Mouse (Mus musculus) spleen, adult 2 months (tissue): ENCODE data around the gene Krtap29-1. TPM values are rescaled to one million over a fixed set of nuclear protein-coding genes. Genes with fewer than 3 reads are reported as not detected.

Experiments used
- DNase-seq, 2 experiments: peaks; one replicate each; pipeline versions ENCODE4 v3.0.0 to v3.0.0-alpha.2; 2012 to 2021; ENCODE audit warnings: low spot score in 2 of 2, low read depth in 1 of 2
- H3K27ac ChIP-seq: fragments of 200-500 bp; 2 replicates; pipeline ENCODE4 v1.5.1; 2012; ENCODE audit warnings: low read length, inconsistent platforms; ENCODE audit not compliant: insufficient read depth
- H3K27me3 ChIP-seq: fragments of 200-500 bp; 2 replicates; pipeline ENCODE4 v1.6.1; 2012; ENCODE audit warnings: mild to moderate bottlenecking, moderate library complexity, low read length, inconsistent platforms; ENCODE audit not compliant: control insufficient read depth, insufficient read depth
- H3K36me3 ChIP-seq: fragments of 200-500 bp; 2 replicates; pipeline ENCODE4 v1.6.1; 2012; ENCODE audit warnings: mild to moderate bottlenecking, low read length, inconsistent platforms; ENCODE audit not compliant: control insufficient read depth, insufficient read depth
- H3K4me1 ChIP-seq: fragments of 200-500 bp; 2 replicates; pipeline ENCODE4 v1.6.1; 2011; ENCODE audit warnings: inconsistent platforms; ENCODE audit not compliant: control insufficient read depth, insufficient read depth, insufficient read length
- H3K4me3 ChIP-seq: fragments of 200-500 bp; 2 replicates; pipeline ENCODE4 v1.5.1; 2011; ENCODE audit warnings: mild to moderate bottlenecking, inconsistent platforms; ENCODE audit not compliant: insufficient read depth, insufficient read length; ENCODE audit errors: extremely low read depth
- CTCF ChIP-seq: fragments of 200-500 bp; IDR thresholded peaks from 2 replicates; pipeline ENCODE4 v1.5.1; 2011; ENCODE audit warnings: mild to moderate bottlenecking, inconsistent platforms; ENCODE audit not compliant: insufficient read depth, insufficient read length, insufficient replicate concordance; ENCODE audit errors: extremely low read depth
- POLR2A ChIP-seq: fragments of 200-500 bp; IDR thresholded peaks from 2 replicates; pipeline ENCODE4 v1.6.1; 2011; ENCODE audit warnings: low read depth, low read length, inconsistent platforms
- WGBS: fragments of 180-500 bp; shearing (Covaris S2); methylation state at CpG from one replicate; pipeline ENCODE4 v1.1.7; 2018; 5-methylcytosine and 5-hydroxymethylcytosine counted together
- polyA plus RNA-seq: library from polyadenylated mRNA; depleted of rRNA; stranded (reverse); fragments of >200 nt; gene quantifications from 2 replicates; pipeline ENCODE4 v1.2.3, GENCODE M21; 2012

Krtap29-1 gene
- polyA plus RNA-seq, 1 experiment: not detected

DNA sequence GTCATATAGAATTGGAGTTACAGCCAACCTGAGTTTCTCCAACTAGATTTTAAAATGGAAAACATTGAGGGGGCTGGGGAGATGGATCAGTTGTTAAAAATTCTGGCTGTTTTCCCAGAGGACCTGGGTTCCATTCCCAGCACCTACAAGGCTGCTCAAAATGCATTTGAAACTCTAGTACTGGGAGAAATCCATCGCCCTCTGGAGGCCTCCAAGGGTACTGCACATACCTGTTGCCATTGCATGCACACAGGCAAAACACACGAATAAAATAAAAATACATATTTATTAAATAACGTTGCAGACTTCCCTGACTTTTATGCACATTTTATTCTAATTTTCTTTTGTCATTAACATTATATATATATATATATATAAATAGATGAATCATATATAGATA is 27.8 kb upstream of the Krtap29-1 start:
- H3K27ac ChIP-seq: no peak overlapping the region
- no peaks in the 10 kb centered on the region for H3K27me3 ChIP-seq
- no peak for TF ChIP-seq CTCF
- TF ChIP-seq POLR2A: no peak
- 51% methylated on average over 3 of the region's 3 CpGs for WGBS
- H3K4me1 ChIP-seq: no peaks in the 10 kb centered on the region
- H3K36me3 ChIP-seq: no peaks in the 10 kb centered on the region
- H3K4me3 ChIP-seq: no peak overlapping the region
- no peak for DNase-seq

DNA sequence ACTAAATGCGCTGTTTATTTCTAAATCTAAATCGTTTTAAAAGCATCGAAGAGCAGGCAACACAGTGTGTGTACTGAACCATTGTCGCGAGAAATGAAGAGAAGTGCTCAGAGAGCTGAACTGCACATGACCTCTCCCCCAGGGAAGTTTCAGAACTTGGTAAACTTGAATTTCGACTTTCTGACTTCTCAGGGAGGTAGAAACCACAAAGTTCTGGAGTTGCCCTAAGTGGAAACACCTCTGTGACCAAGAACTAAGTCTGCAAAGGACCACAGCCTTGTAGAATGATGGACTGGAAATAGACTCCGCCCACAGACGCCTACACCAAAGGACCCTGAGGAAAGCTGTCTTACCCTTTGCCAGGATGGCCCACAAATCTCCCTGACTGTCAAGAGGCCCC is 27.1 kb upstream of the Krtap29-1 start:
- 82% methylated on average over 8 of the region's 8 CpGs for WGBS
- H3K4me3 ChIP-seq: no peak overlapping the region
- H3K4me1 ChIP-seq: no peaks in the 10 kb centered on the region
- H3K27ac ChIP-seq: no peak overlapping the region
- H3K27me3 ChIP-seq: no peaks in the 10 kb centered on the region
- TF ChIP-seq POLR2A (no peak), CTCF (no peak)
- no peaks in the 10 kb centered on the region for H3K36me3 ChIP-seq
- DNase-seq: no peak

DNA sequence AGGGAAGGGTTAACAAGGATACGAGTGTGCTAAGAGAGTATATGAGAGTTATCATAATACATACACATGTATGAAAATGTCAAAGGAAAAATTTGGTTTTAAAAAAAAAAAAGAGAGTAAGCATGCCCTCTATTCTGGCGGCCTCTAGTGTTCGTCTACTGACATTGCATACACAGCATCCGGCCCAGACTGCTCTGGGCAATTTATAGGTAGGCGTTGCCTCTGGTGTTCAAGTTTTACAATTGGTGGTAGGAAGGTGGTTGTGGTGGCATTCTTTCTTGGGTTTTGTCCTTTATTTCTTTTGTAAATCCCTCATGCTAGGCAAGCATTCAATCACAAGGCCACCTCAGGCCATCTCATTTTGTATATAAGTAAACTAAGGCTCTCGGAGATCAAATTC is 26.0 kb upstream of the Krtap29-1 start:
- no peaks in the 10 kb centered on the region for H3K36me3 ChIP-seq
- no peak overlapping the region for H3K27ac ChIP-seq
- H3K4me3 ChIP-seq: no peak overlapping the region
- no peaks in the 10 kb centered on the region for H3K4me1 ChIP-seq
- DNase-seq: no peak
- WGBS: 20% methylated on average over 6 of the region's 6 CpGs
- TF ChIP-seq CTCF: peak; percentile 43; the same call in 1 of the 2 replicates
- TF ChIP-seq POLR2A: no peak
- H3K27me3 ChIP-seq: no peaks in the 10 kb centered on the region

DNA sequence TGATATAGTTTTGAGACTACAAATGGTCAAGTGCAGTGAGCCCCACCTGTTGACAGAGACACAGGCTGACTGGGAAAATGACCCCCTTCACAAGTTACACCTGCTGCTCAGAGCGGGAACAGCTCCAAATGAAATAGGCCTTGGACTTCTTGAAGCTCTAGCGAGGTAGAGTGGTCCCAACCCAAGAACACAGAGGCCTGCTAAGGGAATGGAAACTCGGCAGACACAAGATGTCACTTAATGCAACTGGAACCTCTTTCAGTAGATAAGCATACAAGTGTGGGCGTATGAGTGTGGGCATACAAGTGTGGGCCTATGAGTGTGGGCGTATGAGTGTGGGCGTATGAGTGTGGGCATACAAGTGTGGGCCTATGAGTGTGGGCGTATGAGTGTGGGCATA is 20.2 kb upstream of the Krtap29-1 start:
- WGBS: 87% methylated on average over 7 of the region's 7 CpGs
- no peak for TF ChIP-seq POLR2A
- H3K27ac ChIP-seq: no peak overlapping the region
- no peak for DNase-seq
- H3K4me1 ChIP-seq: no peaks in the 10 kb centered on the region
- no peak overlapping the region for H3K4me3 ChIP-seq
- no peaks in the 10 kb centered on the region for H3K27me3 ChIP-seq
- H3K36me3 ChIP-seq: no peaks in the 10 kb centered on the region

DNA sequence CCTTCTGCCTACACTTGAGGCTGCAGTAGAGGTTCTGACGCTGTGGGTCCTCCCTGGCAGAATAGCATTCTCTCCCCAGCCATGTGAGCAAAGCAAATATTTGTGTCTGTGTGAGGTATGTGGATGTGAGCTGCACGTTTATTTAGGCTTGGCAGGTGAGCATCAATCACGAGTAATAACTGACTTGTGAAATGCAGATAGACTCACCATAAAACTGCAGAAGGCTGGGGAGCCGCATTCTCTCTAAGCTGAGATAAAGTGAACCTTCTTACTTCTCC is 15.5 kb upstream of the Krtap29-1 start:
- H3K27ac ChIP-seq: no peak overlapping the region
- TF ChIP-seq POLR2A (no peak), CTCF (no peak)
- DNase-seq: no peak
- H3K27me3 ChIP-seq: no peaks in the 10 kb centered on the region
- no peak overlapping the region for H3K4me3 ChIP-seq
- no peaks in the 10 kb centered on the region for H3K4me1 ChIP-seq
- WGBS: 67% methylated on average over 4 of the region's 4 CpGs
- no peaks in the 10 kb centered on the region for H3K36me3 ChIP-seq

DNA sequence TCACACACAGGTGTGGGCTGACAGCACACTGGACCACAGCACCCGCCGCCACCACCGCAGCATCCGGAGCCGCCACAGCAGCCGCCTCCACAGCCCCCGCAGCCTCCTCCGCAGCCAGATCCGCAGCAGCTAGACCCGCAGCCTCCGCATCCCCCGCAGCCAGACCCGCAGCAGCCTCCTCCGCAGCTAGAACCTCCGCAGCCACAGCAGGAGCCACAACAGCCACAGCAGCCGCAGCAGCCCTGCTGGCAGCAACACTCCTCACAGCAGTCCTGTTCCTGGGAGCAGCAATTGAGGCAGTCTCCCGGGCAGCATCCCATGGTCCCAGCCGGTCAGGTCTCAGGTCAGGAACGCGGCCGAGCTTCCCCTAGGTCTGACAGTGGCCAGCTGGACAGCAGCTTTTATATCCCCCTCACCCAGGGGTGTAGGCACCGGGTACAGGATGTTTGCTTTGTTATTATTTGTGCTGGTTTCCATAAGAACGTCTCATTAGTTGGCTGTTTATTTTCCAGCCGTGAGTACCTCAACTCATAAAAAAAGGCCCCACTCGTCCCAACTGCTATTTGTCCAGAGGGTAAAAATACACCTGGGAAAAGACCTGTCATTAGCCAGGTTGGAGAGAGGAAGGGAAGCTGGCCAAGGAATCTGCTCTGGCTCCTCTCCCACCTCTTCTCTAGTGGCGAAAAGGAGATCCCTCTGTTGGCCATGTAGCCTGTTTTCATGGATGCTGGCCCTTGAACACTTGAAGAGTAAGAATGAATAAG is 14.9 kb upstream of the Krtap29-1 start, which contains the start of gene Krtap17-1:
Gene Krtap17-1, minus strand, starts transcription at position 375 of the 764 bp plus-strand sequence.
- Histone ChIP-seq H3K27me3 (no peaks in the 10 kb centered on the region), H3K4me3 (no peak within 1 kb of the TSS), H3K4me1 (no peaks in the 10 kb centered on the region), H3K27ac (no peak within 1 kb of the TSS), H3K36me3 (no peaks in the 10 kb centered on the region)
- WGBS: 20% methylated on average over 26 of the region's 26 CpGs
- TF ChIP-seq POLR2A (no peak), CTCF (no peak)
- no peak for DNase-seq

DNA sequence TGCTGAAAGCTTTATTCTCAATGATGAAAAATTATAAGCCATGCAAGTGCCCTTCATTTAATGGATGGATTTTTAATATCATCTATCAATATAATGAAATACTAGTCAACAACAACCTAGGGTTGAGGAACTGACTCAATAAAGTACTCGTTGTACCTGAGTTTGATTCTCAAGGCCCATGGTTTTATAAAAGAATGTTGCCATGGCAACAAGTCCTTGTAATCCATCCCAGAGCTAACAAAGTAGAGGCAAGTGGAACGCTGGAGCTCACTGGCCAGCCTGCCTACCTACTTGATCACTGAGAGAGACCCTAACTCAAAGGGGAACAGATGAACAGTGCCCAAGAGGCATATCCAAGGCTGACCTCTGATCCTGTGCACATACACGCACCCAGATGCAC is 11.7 kb upstream of the Krtap29-1 start:
- Histone ChIP-seq H3K4me3 (no peak overlapping the region), H3K27me3 (no peaks in the 10 kb centered on the region), H3K27ac (no peak overlapping the region), H3K36me3 (no peaks in the 10 kb centered on the region), H3K4me1 (no peaks in the 10 kb centered on the region)
- 81% methylated on average over 3 of the region's 3 CpGs for WGBS
- no peak for DNase-seq
- TF ChIP-seq POLR2A: no peak
- TF ChIP-seq CTCF: no peak
